Mouse (Mus musculus) c-Kit-positive CD71-positive TER-119-negative erythroid progenitor cells, embryonic 14.5 days (primary cell): ENCODE data around the gene Jak2.

ENCODE experiments used
- DNase-seq: peaks from one replicate; pipeline ENCODE4 v3.0.0-alpha.2; 2013; ENCODE audit warnings: low read depth

The Jak2 gene

DNA sequence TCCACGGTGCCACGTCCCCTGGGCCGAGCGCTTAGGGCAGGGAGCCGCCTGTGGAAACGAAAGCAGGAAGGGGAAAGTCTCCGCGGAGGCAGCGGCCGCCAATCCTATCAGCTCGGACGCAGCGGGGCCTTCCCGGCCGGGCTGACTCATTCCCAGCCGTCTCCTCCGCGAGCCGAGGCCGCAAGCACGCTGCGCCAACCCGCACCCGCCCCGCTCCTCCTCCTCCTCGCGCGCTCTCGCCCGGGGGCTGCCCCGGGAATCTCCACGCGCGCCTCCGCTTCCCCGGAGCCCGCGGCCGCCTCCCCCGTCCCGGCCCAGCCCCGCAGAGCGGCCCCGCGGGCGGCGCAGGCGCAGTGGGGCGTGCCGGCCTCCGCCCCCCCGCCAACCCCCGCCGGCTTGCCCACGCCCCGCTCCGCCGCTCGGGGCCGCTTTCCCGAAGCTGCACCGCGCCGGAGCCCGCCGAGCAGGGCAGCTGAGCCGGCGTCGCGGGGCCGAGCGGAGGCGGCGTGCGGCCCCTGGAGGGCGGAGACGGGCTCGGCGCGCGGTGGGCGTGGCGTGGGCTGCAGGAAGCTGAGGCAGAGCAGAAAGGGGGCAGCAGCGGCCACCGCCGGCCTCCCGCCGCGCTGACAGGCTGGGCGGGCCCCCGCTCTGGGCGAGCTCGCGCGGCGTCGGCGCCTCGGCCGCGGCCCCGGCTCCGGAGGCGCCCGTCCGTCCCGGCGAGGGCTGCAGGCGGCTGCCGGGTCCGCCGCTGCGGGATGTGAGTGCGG is at the start of gene Jak2:
Jak2 (plus strand) TSS at position 638 of the 767 bp plus-strand sequence.
- peak; percentile 78 for DNase-seq

GRCm38 (mm10) chr19:29203337-29203736 is 48.3 kb upstream of the Jak2 start:
- DNase-seq, result peak; percentile 63

DNA sequence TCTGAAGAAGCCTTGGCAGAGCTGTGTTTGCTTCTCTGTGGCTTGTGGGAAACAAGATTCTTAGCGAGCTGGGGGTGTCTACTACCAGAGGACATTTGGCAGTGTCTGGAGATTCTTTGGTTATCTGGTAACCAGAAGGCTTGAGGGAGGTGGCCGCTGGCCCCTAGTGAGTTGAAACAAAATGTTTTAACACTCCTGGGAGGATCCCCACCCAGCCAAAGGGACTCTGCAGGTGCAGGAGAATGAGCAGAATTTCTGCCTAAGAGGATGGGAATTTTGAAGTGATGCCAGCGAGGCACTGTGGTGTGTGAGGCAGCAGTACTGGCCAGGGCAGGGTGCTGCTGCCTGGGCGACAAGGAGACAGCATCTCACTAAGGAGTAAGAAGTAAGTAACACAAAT is 47.0 kb upstream of the Jak2 start:
- no peak for DNase-seq

GRCm38 (mm10) chr19:29205267-29205666 is 46.4 kb upstream of the Jak2 start:
- no peak for DNase-seq

- no peak for DNase-seq
These were observed 41.7 kb upstream of the Jak2 start for GRCm38 (mm10) chr19:29209898-29210297.

DNA sequence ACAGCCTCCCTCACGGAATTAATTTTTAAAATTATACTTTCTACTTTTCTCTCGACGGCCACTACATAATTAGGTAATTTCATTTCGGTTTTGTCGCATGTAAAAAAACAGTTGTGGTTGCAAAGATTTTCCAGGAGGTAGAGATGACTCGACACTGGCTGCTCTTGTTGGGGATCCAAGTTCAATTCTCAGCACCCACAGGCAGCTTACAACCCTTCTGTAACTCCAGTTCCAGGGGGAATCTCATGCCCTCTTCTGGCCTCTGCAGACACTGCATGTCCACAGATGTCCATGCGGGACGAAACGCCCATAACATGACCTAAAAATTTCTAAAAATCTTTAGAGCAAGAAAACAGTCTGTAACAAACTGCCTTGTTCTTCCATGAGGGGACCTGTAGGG is 41.3 kb upstream of the Jak2 start:
- no peak for DNase-seq

DNA sequence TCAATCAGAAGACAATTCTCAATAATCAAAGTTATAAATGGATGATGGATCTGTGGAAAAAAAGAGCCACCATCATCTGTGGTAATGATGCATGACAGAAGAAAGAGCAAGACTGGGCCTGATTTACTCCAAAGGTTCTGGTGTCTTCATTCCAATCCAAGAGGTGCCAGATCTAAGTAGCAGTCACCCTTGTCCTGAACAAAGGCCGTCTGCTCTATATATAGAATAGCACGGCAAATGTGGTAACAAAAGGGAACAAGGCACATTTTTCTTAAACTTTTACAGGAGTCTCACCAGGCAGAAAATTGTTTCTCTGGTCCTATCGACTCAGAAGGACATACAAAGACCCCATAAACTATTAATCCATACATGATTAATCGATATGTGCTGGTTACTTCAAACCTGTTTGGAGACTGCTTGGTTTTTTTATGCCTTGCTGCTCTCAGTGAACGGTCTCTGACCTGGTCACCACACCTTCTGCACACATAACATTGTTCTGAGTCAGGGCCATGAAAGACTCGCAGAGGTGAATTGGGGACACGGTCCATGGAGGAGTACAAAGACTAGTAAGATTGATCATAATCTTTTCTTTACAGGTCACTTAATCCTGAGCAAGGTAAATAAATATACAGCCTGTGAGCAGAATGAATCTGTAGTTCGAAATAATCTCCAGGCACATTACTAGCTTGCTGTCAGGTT is 35.7 kb upstream of the Jak2 start:
- DNase-seq, result no peak

DNA sequence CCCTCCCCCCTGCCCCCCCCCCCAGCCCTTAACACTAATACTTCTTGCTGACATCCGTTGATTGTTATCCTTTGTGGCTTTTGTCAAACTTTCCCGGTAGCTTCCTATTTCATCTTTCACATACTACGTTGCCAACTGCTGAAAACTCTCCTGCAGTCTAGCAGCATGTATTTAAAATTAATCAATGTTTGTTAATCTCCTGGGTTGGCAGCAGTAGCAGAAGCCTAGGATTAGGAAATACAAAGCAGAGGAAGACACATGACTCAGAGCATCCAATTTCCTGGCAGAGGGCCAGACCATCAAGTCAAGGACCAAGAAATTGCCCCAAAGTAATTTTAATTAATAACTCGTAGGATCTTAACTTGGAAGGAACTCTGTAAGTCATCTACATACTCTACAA is 29.8 kb upstream of the Jak2 start:
- no peak for DNase-seq

GRCm38 (mm10) chr19:29224968-29225367 is 26.7 kb upstream of the Jak2 start:
- no peak for DNase-seq

- no peak for DNase-seq
These were observed 24.6 kb upstream of the Jak2 start for GRCm38 (mm10) chr19:29226996-29227395.

DNA sequence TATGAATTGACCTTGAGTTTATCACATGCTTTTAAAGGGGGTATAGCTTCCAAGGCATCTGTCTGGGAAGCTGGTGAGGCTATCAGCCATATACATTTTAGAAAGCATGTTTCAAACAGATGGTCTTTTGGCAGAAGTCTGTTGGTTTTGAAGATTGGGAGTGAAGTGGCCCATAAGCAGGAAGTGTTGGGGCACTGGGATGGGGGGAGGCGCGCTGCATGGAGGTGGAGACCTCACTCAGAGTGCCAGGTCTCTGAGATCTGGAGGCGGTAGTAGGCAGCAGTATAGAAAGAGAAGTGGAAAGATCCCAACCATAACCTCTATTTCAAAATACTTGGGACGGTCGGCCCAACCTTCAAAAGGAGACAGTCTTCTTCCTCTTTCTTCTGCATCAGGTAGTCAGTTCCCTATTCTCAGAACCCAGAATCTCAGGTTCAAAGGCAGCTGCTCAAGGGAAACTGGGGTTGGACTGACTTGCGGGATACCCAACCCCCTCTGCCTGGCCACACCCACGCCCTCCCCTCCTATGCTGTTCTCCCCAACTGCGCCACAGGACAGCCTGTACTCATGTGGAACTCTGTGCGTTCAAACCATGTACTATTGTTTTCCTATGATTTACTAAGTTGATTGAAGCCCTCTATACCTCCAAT is 23.6 kb upstream of the Jak2 start:
- DNase-seq, result no peak

DNA sequence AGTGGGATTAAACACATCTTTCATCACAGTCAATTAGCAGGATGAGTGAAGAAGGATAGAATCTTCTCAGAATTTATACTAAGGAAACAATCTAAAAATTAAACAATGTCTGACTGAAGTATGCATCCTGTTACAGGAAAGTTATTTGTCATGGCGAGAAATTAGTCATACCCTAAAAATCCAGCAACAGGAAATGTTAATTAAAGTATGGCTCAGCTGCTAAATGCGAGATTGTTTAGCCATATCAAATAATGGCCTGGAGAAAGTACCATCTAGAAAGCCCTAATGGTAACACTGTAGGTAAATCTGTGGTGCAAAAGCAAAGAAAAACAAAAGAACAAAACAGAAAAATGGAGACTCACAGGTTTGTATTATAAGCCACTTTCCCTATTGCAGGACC is 22.6 kb upstream of the Jak2 start:
- DNase-seq, result no peak

- DNase-seq, result peak; percentile 65
These were observed 18.9 kb upstream of the Jak2 start for GRCm38 (mm10) chr19:29232738-29233137.

- DNase-seq, result no peak
These were observed 14.8 kb upstream of the Jak2 start for GRCm38 (mm10) chr19:29236658-29237385.

GRCm38 (mm10) chr19:29238171-29238570 is 13.5 kb upstream of the Jak2 start:
- no peak for DNase-seq

DNA sequence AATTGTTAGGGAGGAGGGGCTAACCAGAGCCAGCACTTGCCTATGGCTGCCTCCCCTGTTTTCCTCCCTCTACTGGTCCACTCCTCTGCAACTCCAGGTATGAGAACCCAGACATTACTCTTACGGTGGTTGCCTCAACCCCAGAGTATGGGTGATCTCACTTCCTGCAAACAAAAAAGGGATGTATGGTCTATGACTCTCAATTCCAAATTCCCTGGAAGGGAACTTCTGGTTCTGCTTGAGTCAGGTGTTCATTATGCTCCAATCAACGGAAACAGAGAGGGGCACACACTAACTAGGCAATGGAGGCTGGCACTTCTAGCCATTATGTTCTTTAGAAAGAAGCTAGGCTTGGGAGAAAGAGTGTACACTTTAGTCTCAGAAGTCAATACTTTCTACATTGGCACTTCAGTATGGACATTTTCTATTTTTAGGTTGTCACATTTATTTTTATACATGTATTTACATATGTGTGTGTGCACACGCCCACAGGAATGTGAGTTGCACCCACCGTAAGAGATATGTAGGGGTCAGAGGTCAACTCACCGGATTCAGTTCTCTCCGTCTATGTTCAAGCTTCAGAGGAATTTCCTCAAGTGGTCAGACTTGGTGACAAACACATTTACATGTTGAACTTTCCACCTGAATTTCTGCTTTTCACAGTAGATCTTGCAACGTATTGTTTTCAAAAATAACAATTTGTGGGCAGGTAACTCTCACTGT is 12.0 kb upstream of the Jak2 start:
- DNase-seq, result no peak

GRCm38 (mm10) chr19:29240676-29241075 is 11.0 kb upstream of the Jak2 start:
- no peak for DNase-seq

DNA sequence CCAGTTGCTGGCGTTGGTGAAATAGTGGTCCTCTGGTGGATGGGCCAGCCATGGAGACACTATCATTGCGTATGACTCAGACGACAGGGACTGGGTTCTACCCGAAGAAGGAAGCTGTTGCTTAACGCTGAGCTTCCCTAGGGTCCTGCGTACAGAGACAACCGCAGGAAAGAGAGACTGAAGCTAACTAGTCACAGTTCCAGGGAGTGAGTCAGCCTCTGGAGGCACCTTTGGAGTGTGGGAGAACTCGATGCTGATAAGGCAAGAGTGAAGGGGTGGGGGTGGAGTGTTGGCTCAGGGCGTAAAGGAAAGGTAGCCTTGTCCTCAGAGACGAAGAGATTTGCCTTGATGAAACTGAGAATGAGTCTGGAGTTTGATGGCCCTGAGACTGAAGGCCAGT is 10.0 kb upstream of the Jak2 start:
- no peak for DNase-seq

GRCm38 (mm10) chr19:29249933-29250332 is 1.7 kb upstream of the Jak2 start:
- DNase-seq, result peak; percentile 51

GRCm38 (mm10) chr19:29251958-29252801 is 552 bp downstream of the Jak2 start:
- peak; percentile 72 for DNase-seq
